Mouse (Mus musculus) CH12.LX (cell line): Measurements from ENCODE around the gene Gm5737. TPM values are rescaled to one million over a fixed set of nuclear protein-coding genes. Genes with fewer than 3 reads are reported as not detected.

Source experiments
- DNase-seq: peaks from one replicate; pipeline ENCODE4 v3.0.0-alpha.2; 2013; ENCODE audit errors: extremely low read depth
- H3K27ac ChIP-seq: 2 replicates; pipeline ENCODE4 v1.5.1; 2012; ENCODE audit warnings: low read depth, mild to moderate bottlenecking, control low read depth, moderate library complexity; ENCODE audit not compliant: insufficient read depth
- H3K27me3 ChIP-seq: replicated peaks from 2 replicates; pipeline ENCODE3; 2012; ENCODE audit warnings: inconsistent platforms
- H3K36me3 ChIP-seq, 2 experiments: replicated peaks in 1 of 2; 2 replicates each; pipeline versions ENCODE3 to v1.6.1; 2012; ENCODE audit warnings: inconsistent platforms in 1 of 2, low read length in 1 of 2, mild to moderate bottlenecking in 1 of 2, mixed read lengths in 1 of 2, moderate library complexity in 1 of 2; ENCODE audit not compliant: control insufficient read depth in 1 of 2, insufficient read depth in 1 of 2
- H3K4me1 ChIP-seq, 2 experiments: 2 replicates each; pipeline ENCODE4 v1.6.1; 2012; ENCODE audit warnings: inconsistent platforms in 1 of 2, moderate library complexity in 1 of 2; ENCODE audit not compliant: insufficient read depth in 2 of 2, control insufficient read depth in 1 of 2
- H3K4me2 ChIP-seq: 2 replicates; pipeline ENCODE4 v1.6.1; 2012; ENCODE audit warnings: low read depth, mild to moderate bottlenecking, control low read depth; ENCODE audit not compliant: poor library complexity, insufficient read depth, severe bottlenecking
- H3K4me3 ChIP-seq, 3 experiments: fragments of 150-350 bp in 1 of 3; sonication (generic) in 1 of 3; replicated peaks in 1 of 3; 2 replicates each; pipeline versions ENCODE3 to v1.5.1; 2011 to 2012; ENCODE audit warnings: low read depth in 2 of 3, low read length in 2 of 3, mild to moderate bottlenecking in 2 of 3, moderate library complexity in 2 of 3, control low read depth in 1 of 3, improper control_type of control experiment in 1 of 3, inconsistent platforms in 1 of 3, mixed read lengths in 1 of 3; ENCODE audit not compliant: poor library complexity in 1 of 3
- H3K79me2 ChIP-seq: replicated peaks from 2 replicates; pipeline ENCODE4 v1.6.1; 2012; ENCODE audit warnings: mild to moderate bottlenecking, moderate library complexity; ENCODE audit not compliant: control insufficient read depth, poor library complexity, insufficient read depth, severe bottlenecking; ENCODE audit errors: extremely low read depth
- H3K9ac ChIP-seq: 2 replicates; pipeline ENCODE4 v1.6.1; 2012; ENCODE audit warnings: low read depth, mild to moderate bottlenecking, control low read depth, moderate library complexity; ENCODE audit not compliant: insufficient read depth
- H3K9me3 ChIP-seq: replicated peaks from 2 replicates; pipeline ENCODE3; 2012; ENCODE audit warnings: low read length, inconsistent platforms, mixed read lengths
- BHLHE40 ChIP-seq: IDR thresholded peaks from 2 replicates; pipeline ENCODE4 v1.6.1; 2011; ENCODE audit warnings: mild to moderate bottlenecking, low read depth, low read length, improper control_type of control experiment
- CTCF ChIP-seq, 2 experiments: IDR thresholded peaks in 1 of 2; conservative IDR thresholded peaks in 1 of 2; 2 replicates each; pipeline ENCODE4 v1.5.1; 2011 to 2012; ENCODE audit warnings: low read depth in 2 of 2, low read length in 2 of 2, improper control_type of control experiment in 1 of 2, inconsistent platforms in 1 of 2, mild to moderate bottlenecking in 1 of 2, moderate library complexity in 1 of 2
- ELF1 ChIP-seq: IDR thresholded peaks from 2 replicates; pipeline ENCODE4 v1.6.1; 2014; ENCODE audit warnings: low read depth, mild to moderate bottlenecking, inconsistent platforms, low read length, improper control_type of control experiment
- EP300 ChIP-seq: IDR thresholded peaks from 2 replicates; pipeline ENCODE4 v1.6.1; 2011; ENCODE audit warnings: low read length, improper control_type of control experiment
- ETS1 ChIP-seq: conservative IDR thresholded peaks from 2 replicates; pipeline ENCODE4 v1.6.1; 2012; ENCODE audit warnings: low read depth, mild to moderate bottlenecking, inconsistent platforms, low read length, improper control_type of control experiment, moderate library complexity
- GABPA ChIP-seq: IDR thresholded peaks from 2 replicates; pipeline ENCODE4 v1.6.1; 2012; ENCODE audit warnings: low read depth, low read length, improper control_type of control experiment, inconsistent platforms; ENCODE audit not compliant: insufficient replicate concordance
- HCFC1 ChIP-seq: IDR thresholded peaks from 2 replicates; pipeline ENCODE4 v1.6.1; 2012; ENCODE audit warnings: low read depth, mild to moderate bottlenecking, inconsistent platforms, low read length, improper control_type of control experiment
- IRF4 ChIP-seq: IDR thresholded peaks from 2 replicates; pipeline ENCODE4 v1.6.1; 2014; ENCODE audit warnings: low read depth, mild to moderate bottlenecking, inconsistent platforms, low read length, improper control_type of control experiment
- MAFK ChIP-seq: IDR thresholded peaks from 2 replicates; pipeline ENCODE4 v1.6.1; 2011; ENCODE audit warnings: low read length, improper control_type of control experiment; ENCODE audit not compliant: insufficient replicate concordance
- MXI1 ChIP-seq: IDR thresholded peaks from 2 replicates; pipeline ENCODE4 v1.6.1; 2011; ENCODE audit warnings: mild to moderate bottlenecking, low read depth, low read length, improper control_type of control experiment
- NELFE ChIP-seq: IDR thresholded peaks from 2 replicates; pipeline ENCODE4 v1.6.1; 2011; ENCODE audit warnings: low read depth, low read length, improper control_type of control experiment
- NRF1 ChIP-seq: IDR thresholded peaks from 2 replicates; pipeline ENCODE4 v1.6.1; 2014; ENCODE audit warnings: low read depth, mild to moderate bottlenecking, inconsistent platforms, low read length, improper control_type of control experiment, moderate library complexity
- PAX5 ChIP-seq: IDR thresholded peaks from 2 replicates; pipeline ENCODE4 v1.6.1; 2012; ENCODE audit warnings: low read length, inconsistent platforms, mixed read lengths
- POLR2A ChIP-seq: IDR thresholded peaks from 2 replicates; pipeline ENCODE4 v1.6.1; 2011; ENCODE audit warnings: low read depth, mild to moderate bottlenecking, improper control_type of control experiment, low read length
- POLR2AphosphoS2 ChIP-seq: IDR thresholded peaks from 2 replicates; pipeline ENCODE4 v1.6.1; 2011; ENCODE audit warnings: low read depth, low read length, improper control_type of control experiment
- RAD21 ChIP-seq: IDR thresholded peaks from 2 replicates; pipeline ENCODE4 v1.6.1; 2011; ENCODE audit warnings: low read depth, mild to moderate bottlenecking, low read length, improper control_type of control experiment, moderate library complexity
- RCOR1 ChIP-seq: conservative IDR thresholded peaks from 2 replicates; pipeline ENCODE4 v1.6.1; 2012; ENCODE audit warnings: low read depth, mild to moderate bottlenecking, inconsistent platforms, low read length, improper control_type of control experiment
- SMC3 ChIP-seq: IDR thresholded peaks from 2 replicates; pipeline ENCODE4 v1.6.1; 2011; ENCODE audit warnings: low read depth, low read length, improper control_type of control experiment
- TBP ChIP-seq: conservative IDR thresholded peaks from 2 replicates; pipeline ENCODE4 v1.6.1; 2011; ENCODE audit warnings: low read depth, low read length, improper control_type of control experiment
- USF1 ChIP-seq: IDR thresholded peaks from 2 replicates; pipeline ENCODE4 v1.6.1; 2014; ENCODE audit warnings: low read depth, mild to moderate bottlenecking, inconsistent platforms, low read length, improper control_type of control experiment
- ZC3H11A ChIP-seq: IDR thresholded peaks from 2 replicates; pipeline ENCODE4 v1.6.1; 2012; ENCODE audit warnings: low read depth, mild to moderate bottlenecking, inconsistent platforms, low read length, improper control_type of control experiment
- ZKSCAN1 ChIP-seq: IDR thresholded peaks from 2 replicates; pipeline ENCODE4 v1.6.1; 2012; ENCODE audit warnings: low read depth, inconsistent platforms, low read length, improper control_type of control experiment, borderline replicate concordance
- ZMIZ1 ChIP-seq: IDR thresholded peaks from 2 replicates; pipeline ENCODE4 v1.6.1; 2012; ENCODE audit warnings: low read depth, mild to moderate bottlenecking, inconsistent platforms, low read length, improper control_type of control experiment
- dilution Hi-C: fragments of 300-500 bp; cut with MboI; formaldehyde crosslinking; loops from 2 replicates; pipeline ENCODE4 v1.14.3; 2020; ENCODE audit warnings: low sequenced_read_pairs; ENCODE audit not compliant: extremely low pct_unique_long_range_greater_than_20kb, extremely low pct_ligation_motif_present
- in situ Hi-C: fragments of 300-500 bp; cut with MboI; formaldehyde crosslinking; loops from 3 replicates; pipeline ENCODE4 v1.14.3; 2019; ENCODE audit warnings: low sequenced_read_pairs, low pct_ligation_motif_present, low pct_unique_long_range_greater_than_20kb, mixed read lengths
- polyA plus RNA-seq: library from polyadenylated mRNA; unstranded; fragments of >175 nt; gene quantifications from 2 replicates; pipeline ENCODE4 v1.2.1, GENCODE M21; 2012; ENCODE audit warnings: low read depth; ENCODE audit not compliant: insufficient read length
- total RNA-seq, 2 experiments: library from RNA; depleted of rRNA; stranded (reverse); fragments of 300-350 nt in 1 of 2; fragments of >200 nt in 1 of 2; gene quantifications; 2 replicates each; pipeline ENCODE4 v1.2.3; 2012 to 2014

Gm5737 gene
- total and polyA plus RNA-seq, 3 experiments: not detected

GRCm38 (mm10) chr7:120844689-120845088 is 32.5 kb downstream of the Gm5737 start:
- Histone ChIP-seq H3K79me2 (no peaks in the 10 kb centered on the region), H3K9me3 (no peaks in the 10 kb centered on the region), H3K4me1 (peaks cover 16 to 57% of the 10 kb centered on the region in 2 experiments), H3K4me3 (peak overlapping the region in 2 of 3 experiments; percentile 7 to 69)
- no peak for DNase-seq
- no peak for TF ChIP-seq IRF4
- TF ChIP-seq RAD21: no peak
- TF ChIP-seq EP300: no peak
- TF ChIP-seq MXI1: no peak
- no peak for TF ChIP-seq RCOR1
- no peak for TF ChIP-seq ZMIZ1
- no peak for TF ChIP-seq HCFC1
- TF ChIP-seq ETS1: no peak
- no peak for TF ChIP-seq POLR2AphosphoS2
- no peak for TF ChIP-seq SMC3
- no peak for TF ChIP-seq USF1
- no peak for TF ChIP-seq ELF1
- TF ChIP-seq NRF1: no peak
- TF ChIP-seq, all 38 proteins: peak for 0
- H3K9ac ChIP-seq: no peak overlapping the region
- in situ Hi-C loops: no loop called here
- H3K36me3 ChIP-seq: peaks cover 0 to 3% of the 10 kb centered on the region in 2 experiments
- dilution Hi-C loops: no loop called here
- no peaks in the 10 kb centered on the region for H3K27me3 ChIP-seq
- no peak overlapping the region for H3K27ac ChIP-seq
- peak overlapping the region; percentile 53 for H3K4me2 ChIP-seq

GRCm38 (mm10) chr7:120848831-120849512 is 36.8 kb downstream of the Gm5737 start:
- Histone ChIP-seq H3K9ac (no peak overlapping the region), H3K4me3 (no peak overlapping the region), H3K4me2 (no peak overlapping the region), H3K9me3 (no peaks in the 10 kb centered on the region), H3K27me3 (no peaks in the 10 kb centered on the region), H3K27ac (no peak overlapping the region), H3K36me3 (peaks cover 0 to 3% of the 10 kb centered on the region in 2 experiments), H3K79me2 (no peaks in the 10 kb centered on the region), H3K4me1 (peaks cover 37 to 88% of the 10 kb centered on the region in 2 experiments)
- dilution Hi-C loops (no loop called here), in situ Hi-C loops (no loop called here)
- no peak for DNase-seq
- no peak for TF ChIP-seq GABPA
- TF ChIP-seq MAFK: no peak
- no peak for TF ChIP-seq NRF1
- TF ChIP-seq ZMIZ1: no peak
- no peak for TF ChIP-seq ZC3H11A
- no peak for TF ChIP-seq BHLHE40
- no peak for TF ChIP-seq TBP
- no peak for TF ChIP-seq MXI1
- TF ChIP-seq NELFE: no peak
- TF ChIP-seq PAX5: no peak
- TF ChIP-seq EP300: no peak
- TF ChIP-seq CTCF (conservative IDR thresholded peaks at IDR 0.05 in 1 of 2, IDR thresholded peaks at IDR 0.05 in 1 of 2; ENCODE audit: low read depth in 2 of 2, low read length in 2 of 2): no peak
- TF ChIP-seq ZKSCAN1: no peak
- no peak for TF ChIP-seq USF1
- no peak for TF ChIP-seq RAD21
- no peak for TF ChIP-seq POLR2A
- no peak for TF ChIP-seq SMC3
